Mouse (Mus musculus): ENCODE results near the gene Pknox2.

Pknox2 gene

GRCm38 (mm10) chr9:37140464-37141181 is 6.6 kb downstream of the Pknox2 start:
- DNase-seq (ENCODE audit: low spot score in 2 of 2), result peak in 1 of 2 experiments; percentile 22

- DNase-seq (ENCODE audit: low spot score in 2 of 2), result peak; percentile 31 to 42
Observed at GRCm38 (mm10) chr9:37139514-37139913, 7.7 kb downstream of the Pknox2 start.

GRCm38 (mm10) chr9:37138883-37139282 is 8.3 kb downstream of the Pknox2 start:
- no peak for DNase-seq (ENCODE audit: low spot score in 2 of 2)

- DNase-seq (ENCODE audit: low spot score in 2 of 2), result peak in 1 of 2 experiments; percentile 34
Observed at GRCm38 (mm10) chr9:37136340-37136739, 10.9 kb downstream of the Pknox2 start.

GRCm38 (mm10) chr9:37133495-37133894 is 13.7 kb downstream of the Pknox2 start:
- DNase-seq (ENCODE audit: low spot score in 2 of 2), result no peak

GRCm38 (mm10) chr9:37129046-37129445 is 18.2 kb downstream of the Pknox2 start:
- no peak for DNase-seq (ENCODE audit: low spot score in 2 of 2)

GRCm38 (mm10) chr9:37126197-37126596 is 21.0 kb downstream of the Pknox2 start:
- DNase-seq (ENCODE audit: low spot score in 2 of 2), result no peak

- DNase-seq (ENCODE audit: low spot score in 2 of 2), result no peak
Observed at GRCm38 (mm10) chr9:37124696-37125480, 22.3 kb downstream of the Pknox2 start.

GRCm38 (mm10) chr9:37123384-37123783 is 23.8 kb downstream of the Pknox2 start:
- no peak for DNase-seq (ENCODE audit: low spot score in 2 of 2)

GRCm38 (mm10) chr9:37122971-37123370 is 24.2 kb downstream of the Pknox2 start:
- no peak for DNase-seq (ENCODE audit: low spot score in 2 of 2)

GRCm38 (mm10) chr9:37122381-37122780 is 24.8 kb downstream of the Pknox2 start:
- DNase-seq (ENCODE audit: low spot score in 2 of 2), result no peak

- DNase-seq (ENCODE audit: low spot score in 2 of 2), result peak in 1 of 2 experiments; percentile 44
Observed at GRCm38 (mm10) chr9:37121761-37122331, 25.4 kb downstream of the Pknox2 start.

GRCm38 (mm10) chr9:37120801-37121200 is 26.4 kb downstream of the Pknox2 start:
- peak in 1 of 2 experiments; percentile 49 for DNase-seq (ENCODE audit: low spot score in 2 of 2)

GRCm38 (mm10) chr9:37117529-37117928 is 29.7 kb downstream of the Pknox2 start:
- no peak for DNase-seq (ENCODE audit: low spot score in 2 of 2)

- no peak for DNase-seq (ENCODE audit: low spot score in 2 of 2)
Observed at GRCm38 (mm10) chr9:37116632-37117413, 30.4 kb downstream of the Pknox2 start.

- no peak for DNase-seq (ENCODE audit: low spot score in 2 of 2)
Observed at GRCm38 (mm10) chr9:37115820-37116219, 31.4 kb downstream of the Pknox2 start.

- DNase-seq (ENCODE audit: low spot score in 2 of 2), result peak in 1 of 2 experiments; percentile 44
Observed at GRCm38 (mm10) chr9:37114286-37115267, 32.6 kb downstream of the Pknox2 start.

- no peak for DNase-seq (ENCODE audit: low spot score in 2 of 2)
Observed at GRCm38 (mm10) chr9:37107546-37107945, 39.7 kb downstream of the Pknox2 start.

- DNase-seq (ENCODE audit: low spot score in 2 of 2), result peak in 1 of 2 experiments; percentile 47
Observed at GRCm38 (mm10) chr9:37106808-37107207, 40.4 kb downstream of the Pknox2 start.

- no peak for DNase-seq (ENCODE audit: low spot score in 2 of 2)
Observed at GRCm38 (mm10) chr9:37104249-37104648, 43.0 kb downstream of the Pknox2 start.

- no peak for DNase-seq (ENCODE audit: low spot score in 2 of 2)
Observed at GRCm38 (mm10) chr9:37103778-37104177, 43.4 kb downstream of the Pknox2 start.
